Mouse (Mus musculus) Muller cell, postnatal 12 days (primary cell): ENCODE measurements around the gene Otog.

Source experiments
- DNase-seq: peaks from one replicate; pipeline ENCODE4 v3.0.0-alpha.2; 2015; ENCODE audit errors: inconsistent ontology term

Gene Otog

DNA sequence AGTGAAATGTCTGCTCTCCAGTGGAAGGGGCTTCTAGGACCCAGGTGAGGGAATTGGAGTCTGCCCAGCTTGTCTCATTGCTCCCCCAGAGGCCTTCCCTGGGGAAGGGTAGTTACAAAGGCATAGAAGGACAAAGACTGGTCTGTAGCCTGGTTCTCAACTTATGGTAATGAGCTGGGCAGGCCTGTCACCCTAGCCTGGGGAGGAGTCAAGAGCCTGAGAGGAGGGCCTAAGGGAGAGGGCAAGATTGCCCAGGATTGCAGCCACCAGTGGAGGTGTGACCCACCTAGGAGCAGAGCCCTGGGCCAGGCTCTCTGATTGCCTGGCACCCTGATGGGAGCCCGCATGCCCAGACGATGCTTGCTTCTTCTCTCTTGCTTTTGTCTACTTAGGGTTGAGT lies at the start of gene Otog:
Gene Otog (plus strand): TSS at position 292 of the 400 bp plus-strand sequence.
- DNase-seq = no peak

DNA sequence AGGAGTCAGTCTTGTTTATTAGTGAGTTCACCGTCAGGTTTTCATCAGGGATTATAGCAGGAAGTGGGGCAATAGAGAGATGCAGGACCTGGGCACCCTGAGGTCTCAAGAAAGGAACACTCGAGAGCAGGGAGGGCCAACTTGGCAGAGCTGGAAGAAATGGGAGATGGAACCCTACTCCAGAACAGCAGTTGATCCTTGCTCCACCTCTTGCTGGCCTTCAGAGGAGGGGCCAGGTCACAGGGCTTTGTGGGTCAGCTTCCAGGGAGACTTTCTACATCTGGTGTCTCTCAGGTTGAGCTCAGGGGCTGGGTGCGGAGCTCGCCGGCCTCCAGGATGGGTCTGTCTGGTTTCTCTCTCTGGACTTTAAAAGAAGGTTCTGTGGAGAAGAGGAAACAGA lies 45.4 kb upstream of the Otog start:
- no peak for DNase-seq

DNA sequence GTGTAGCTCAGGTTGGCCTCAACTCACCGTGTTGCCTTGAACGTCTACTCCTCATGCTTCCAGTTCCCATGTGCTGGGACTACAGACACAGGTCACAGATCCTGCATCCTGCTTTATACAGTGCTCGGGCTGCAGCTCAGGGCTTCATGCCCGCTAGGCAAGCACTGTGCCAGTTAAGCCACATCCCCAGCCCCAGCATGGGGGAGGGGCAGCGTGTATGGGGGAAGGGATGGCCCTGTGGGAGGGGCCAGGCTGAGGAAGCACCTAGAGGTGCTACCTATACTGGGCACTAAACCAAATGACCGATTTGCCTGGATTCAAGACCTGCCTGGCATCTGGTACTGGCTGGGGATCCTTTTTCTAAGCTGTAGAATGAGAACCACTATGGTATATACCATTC lies 40.8 kb upstream of the Otog start:
- no peak for DNase-seq

DNA sequence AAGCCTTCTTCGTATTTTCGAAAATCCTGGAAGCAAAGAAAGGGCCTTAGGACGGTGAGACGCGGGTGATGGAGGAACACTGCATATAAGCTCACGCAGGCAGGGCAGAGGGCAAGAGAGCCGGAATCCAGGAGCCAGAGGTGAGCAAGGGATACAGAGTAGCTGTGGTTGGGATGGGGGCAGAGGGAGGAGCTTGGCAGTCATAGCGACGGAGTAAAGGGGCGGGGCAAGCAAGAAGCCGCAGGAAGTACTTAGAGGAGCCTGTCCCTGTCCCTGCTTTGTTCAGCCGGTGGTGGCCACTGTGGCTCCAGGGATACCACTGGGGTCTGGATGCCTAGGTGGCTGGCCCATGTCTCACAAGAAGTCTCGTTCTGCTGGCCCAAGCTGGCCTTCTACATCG lies 39.1 kb upstream of the Otog start:
- no peak for DNase-seq

DNA sequence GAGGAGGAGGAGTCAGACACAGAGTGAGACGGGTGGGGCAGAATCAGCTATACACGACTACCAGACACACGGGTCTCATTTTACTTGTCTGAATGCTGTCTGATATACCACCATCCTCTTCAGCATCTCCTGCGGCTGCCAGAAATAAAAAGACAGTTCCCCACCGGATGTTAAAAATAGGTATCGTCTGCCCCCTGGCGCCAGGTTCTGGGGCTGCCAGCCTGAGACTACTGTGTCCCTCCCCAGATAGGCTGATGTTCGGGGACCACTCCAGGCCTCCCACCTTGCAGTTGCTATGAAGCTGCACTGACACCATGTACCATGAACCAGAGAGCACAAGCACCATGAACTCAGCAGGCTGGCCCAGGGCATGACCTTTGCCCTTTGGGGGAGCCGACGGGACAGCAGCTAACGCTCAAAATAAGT lies 36.7 kb upstream of the Otog start:
- DNase-seq = no peak

DNA sequence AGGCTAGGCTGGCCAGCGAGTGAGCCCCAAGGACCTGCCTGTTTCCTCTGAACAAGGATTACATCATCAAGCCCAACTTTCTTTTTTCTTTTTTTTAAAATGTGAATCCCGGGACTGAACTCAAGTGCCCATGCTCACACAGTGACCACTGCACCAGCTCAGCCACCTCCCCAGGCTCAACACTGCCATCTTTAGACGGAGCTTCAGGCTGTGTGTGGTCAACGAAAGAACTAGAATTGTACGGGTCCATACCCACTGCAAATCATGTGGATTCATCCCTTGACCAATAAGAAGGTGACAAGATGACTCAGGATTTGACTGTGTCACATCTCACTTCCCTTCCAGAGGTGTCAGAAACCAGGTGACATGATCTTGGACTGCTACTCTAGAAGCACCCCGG lies 36.0 kb upstream of the Otog start:
- DNase-seq = no peak

DNA sequence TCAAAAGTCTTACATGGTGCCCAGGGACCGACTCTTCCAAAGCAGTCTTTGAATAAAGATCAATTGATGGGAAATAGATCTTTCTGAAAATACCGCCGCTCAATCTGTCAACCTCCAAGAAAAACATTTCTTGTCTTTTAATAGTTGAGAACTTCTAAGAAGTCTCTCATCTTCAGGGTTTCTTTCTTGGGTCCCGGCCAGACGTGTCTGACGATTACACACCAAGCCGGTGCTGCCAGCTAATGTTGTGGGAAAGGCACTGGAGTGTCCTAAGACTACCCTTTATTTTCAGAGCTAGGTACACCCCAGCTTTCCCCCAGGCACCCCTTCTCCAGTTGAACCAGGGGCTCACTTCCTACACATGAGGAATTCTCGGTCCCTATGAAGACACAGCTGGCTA lies 32.7 kb upstream of the Otog start:
- no peak for DNase-seq

DNA sequence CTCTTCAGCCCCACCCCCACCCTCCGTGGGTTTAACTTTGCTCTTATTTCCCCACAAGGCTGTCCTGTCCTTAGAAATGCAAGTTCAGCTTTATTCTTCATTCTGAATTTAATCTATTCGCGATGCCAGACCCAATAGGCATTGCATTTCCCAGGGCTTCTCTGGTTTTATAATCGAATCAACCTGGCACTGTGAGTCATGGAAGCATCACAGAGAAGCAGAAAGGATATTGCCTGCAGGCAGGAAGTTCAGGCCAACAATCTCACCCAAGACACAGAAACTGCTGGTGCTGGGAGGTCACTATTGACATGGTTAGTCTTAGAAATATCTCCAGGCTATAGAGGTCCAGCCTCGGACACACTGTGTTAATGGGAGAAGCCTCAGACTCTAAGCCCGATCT lies 30.5 kb upstream of the Otog start:
- no peak for DNase-seq

DNA sequence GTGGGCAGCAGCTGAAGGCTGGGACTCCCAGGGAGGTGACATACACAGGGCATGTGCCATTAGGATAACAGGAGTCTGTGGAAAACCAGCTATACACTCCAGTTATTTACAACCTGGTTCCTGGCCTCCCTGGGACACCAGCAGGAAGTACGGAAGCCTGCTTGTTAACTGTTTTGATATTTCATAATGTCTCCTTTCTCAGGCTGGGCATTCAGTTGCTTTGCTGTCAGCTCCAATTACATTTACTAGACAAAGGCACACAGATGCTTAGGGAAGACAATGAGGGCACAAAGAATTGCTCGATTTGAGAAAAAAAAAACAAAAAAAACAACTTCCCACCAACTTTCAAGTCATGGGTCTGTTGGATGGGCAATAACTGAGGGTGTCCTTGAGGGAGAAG lies 24.3 kb upstream of the Otog start:
- peak; percentile 86 for DNase-seq

DNA sequence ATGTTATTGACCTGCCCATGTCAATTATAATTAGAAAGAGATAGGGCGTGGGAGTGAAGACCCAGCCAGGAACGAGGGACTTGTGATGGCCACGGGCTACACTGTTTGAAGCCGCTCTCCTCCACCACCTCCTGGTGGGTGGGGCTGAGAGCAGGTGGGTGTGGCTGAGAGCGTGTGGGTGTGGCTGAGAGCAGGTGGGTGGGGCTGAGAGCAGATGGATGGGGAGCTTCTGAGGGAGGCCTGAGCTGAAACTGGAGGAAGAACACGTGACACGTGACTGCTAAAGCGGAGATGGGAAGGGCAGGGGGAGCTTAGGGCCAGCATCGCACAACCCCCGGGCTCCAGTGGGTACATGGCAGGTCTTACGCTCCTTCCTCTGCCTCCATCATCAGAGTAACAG lies 22.4 kb upstream of the Otog start:
- DNase-seq = peak; percentile 33

DNA sequence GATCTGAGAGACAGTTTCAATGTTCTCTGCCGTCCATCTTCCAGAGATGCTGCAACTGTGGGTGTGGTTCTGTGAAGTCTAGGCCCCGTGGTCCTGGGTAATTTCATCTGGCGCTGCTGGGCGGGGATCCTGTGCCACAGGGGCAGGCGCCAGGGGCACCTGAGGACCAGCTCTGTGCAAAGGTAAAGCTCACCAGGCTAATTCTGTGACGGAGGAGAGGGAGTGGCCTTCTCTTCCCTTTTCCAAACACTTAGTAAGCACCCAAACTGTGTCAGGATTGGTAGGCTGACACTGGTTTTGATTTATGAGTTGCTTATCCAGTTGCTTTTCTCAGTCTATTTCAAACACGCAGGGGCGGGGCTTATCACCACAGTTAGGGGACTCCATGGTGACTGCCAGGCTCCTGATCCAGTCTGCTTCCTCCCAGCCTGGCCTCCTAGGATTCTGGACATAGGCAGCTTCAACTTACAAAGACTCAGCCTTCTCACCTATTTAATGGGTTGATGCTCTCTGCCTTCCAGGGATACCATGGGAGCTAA lies 20.1 kb upstream of the Otog start:
- DNase-seq = no peak

DNA sequence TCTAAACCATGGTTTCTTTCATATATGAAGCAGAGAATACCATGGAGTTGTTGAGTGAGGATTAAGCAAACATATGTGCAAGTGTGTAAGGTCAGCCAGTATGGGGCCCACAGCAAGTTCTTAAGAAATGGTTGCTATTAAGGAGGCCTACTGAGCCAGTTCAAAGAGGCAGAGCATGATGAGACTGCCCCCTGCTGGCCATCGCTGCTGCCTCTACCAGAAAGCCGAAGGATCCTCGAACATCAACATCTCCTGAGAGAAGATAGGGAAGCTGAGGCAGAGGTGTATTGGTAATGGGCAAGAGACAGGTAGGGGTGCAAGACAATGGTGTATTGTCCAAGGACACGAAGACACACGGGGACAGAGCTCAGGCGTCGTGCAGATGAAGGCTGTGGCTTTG lies 14.5 kb upstream of the Otog start:
- no peak for DNase-seq

DNA sequence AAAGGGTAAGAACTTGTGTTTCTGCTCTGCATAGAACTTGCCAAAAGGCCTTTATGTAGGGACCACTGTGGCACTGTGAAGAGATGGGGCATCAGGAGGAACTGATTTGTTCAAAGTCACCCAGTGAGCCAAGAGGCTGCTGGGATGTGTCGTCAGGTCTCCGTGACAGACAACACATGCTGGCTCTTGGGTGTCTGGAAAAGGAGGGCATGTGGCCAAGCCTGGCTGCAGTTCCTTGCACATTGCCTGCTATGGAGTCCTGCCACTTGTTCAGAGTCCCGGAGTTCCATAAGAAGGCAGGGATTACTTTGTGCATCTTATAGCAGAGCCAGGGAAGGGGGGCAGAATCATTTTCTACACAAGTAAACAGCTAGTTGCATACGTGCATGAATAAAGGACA lies 13.9 kb upstream of the Otog start:
- no peak for DNase-seq

DNA sequence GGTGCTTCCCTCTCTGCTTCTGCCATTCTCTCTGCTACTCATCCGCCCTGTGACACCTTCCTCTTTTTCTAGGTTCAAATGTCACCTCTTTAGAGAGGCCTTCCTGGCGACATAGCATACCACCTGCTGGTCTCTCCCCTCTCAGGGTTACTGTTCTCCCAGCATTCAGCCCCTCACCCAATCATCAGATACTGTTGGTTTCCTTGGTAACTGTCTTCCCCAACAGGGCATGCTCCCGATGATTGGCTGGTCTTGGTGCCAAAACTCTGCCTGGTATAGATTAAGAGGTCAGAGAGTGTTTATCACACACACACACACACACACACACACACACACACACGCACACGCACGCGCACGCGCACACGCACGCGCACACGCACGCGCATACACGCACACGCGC lies 4.8 kb upstream of the Otog start:
- DNase-seq = no peak

DNA sequence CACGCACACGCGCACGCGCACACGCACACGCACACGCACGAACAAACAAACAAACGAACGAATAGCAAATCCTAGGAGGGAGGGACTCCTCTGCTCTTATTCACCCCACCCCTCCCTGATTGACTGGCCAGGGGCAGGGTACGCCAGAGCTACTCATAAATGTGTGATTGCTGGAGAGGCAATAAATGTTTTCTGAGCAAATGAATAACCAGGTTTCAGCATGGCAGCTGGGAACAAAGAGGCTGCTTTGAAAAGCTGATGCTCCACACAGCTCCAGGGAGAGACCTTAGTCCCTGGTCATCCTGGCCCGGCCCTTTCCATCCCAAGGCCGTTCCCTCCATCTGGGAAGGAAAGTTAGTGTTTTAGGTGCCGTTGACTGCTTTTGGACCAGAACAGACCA lies 4.4 kb upstream of the Otog start:
- DNase-seq = no peak

DNA sequence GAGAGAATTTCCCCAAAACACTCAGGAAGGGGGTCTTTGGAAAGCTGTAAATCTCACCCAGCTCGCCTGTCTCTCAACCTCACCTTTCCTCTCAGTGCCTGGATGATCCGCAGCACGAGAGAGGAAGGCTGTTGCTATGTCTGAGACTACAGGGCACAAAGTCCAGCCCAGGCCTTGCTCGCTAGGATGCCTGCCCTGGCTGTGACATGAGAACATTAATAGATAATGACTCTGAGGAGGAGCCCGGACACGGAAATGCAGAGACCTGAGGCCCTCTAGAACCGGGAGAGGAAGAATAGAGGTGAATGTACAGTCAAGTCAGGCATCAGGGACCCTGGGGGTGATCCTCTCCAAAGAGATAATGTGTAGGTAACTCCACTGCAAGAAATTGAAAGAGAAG lies 3.6 kb upstream of the Otog start:
- no peak for DNase-seq

DNA sequence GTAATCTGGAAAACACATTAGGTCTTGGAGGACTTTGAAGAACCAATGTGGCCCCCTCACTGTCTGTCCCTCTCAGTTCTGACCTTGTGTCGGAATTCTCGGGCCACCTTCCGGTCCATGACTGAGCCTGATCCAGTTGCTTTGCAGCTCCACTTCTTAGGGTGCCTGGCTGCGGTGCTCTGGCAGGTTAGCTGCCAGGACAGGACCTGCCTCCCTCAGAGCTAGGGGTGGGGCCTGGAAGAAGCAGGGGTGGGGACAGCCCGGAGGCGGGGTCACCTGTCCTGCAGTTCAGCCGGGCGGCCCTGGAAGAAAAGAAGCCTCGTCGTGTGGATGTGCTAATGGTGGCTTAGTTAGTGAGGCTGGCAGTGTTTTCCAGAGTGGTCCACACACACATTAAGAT lies 2.4 kb upstream of the Otog start, which contains the start of gene Ush1c:
Gene Ush1c (minus strand): TSS at position 158 of the 400 bp plus-strand sequence.
- DNase-seq = no peak

DNA sequence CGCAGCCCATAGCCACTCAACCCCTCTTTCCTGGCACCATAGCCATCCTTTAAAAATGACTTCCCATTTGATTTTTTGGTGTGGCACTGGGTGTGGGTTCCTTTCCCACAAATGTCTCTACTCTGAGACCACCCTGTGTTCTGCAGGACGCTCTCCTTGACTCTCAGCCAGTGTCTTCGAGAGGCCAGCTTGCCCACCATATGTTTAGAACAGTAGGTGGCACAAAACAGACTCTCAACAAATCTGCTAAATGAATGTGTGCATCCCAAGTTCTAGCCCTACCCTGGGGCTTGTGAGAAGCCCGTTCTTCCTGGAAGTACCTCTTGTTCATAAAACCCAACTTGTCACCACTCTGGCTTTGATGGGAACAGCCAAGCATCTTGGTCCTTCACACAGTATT lies 696 bp upstream of the Otog start:
- no peak for DNase-seq

DNA sequence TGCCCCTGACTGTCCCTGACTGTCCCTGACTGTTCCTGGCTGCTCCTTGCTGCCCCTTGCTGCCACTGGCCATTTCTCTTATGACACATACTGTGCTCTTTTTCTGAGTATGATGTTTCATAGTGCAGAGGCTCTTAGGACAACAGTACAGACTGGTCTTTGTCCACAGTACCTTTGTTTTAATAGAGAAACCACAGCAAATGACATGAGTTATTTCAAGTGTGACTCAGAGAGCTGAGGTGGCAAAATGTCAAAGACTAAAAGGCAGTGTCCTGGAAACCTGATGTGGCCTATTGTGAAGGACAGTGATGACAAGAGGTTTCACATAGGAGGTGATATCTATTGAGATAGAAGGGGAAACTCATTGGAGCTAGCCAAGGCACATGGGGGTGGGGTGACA lies 6.1 kb downstream of the Otog start:
- peak; percentile 74 for DNase-seq

DNA sequence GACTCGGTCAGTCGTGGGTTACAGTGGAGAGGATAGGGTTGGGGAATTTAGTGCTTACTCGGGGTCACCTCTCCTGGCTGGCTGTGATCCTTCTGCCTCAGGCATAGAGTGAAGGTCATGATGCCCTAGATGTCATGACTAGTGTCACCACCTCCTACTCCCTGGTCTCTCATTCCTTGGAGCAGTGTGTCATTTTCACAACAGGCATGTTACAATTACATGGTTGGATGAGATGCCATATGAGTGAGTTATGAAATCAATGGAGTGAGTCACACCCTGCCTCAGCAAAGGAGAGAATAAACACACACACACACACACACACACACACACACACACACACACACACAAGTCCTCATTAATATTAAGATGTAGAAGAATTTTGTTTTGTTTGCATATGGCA lies 6.8 kb downstream of the Otog start:
- DNase-seq = peak; percentile 63

DNA sequence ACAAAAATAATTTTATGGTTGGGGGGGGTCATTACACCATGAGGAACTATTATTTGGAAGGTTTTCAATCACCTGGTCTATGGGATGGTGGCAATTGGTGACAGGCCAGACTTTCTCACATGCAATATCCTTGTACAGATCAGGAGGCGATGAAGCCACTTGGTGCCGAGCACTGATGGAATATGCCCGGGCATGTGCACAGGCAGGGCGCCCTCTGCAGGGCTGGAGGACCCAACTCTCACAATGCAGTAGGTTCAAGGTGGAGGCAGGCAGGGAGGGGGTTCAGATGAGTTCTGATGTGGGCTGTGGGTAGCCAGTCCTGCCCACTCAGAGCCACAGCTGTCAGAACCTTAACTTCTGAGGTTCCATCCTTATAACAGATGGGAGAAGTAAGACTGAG lies 11.1 kb downstream of the Otog start:
- DNase-seq = no peak

DNA sequence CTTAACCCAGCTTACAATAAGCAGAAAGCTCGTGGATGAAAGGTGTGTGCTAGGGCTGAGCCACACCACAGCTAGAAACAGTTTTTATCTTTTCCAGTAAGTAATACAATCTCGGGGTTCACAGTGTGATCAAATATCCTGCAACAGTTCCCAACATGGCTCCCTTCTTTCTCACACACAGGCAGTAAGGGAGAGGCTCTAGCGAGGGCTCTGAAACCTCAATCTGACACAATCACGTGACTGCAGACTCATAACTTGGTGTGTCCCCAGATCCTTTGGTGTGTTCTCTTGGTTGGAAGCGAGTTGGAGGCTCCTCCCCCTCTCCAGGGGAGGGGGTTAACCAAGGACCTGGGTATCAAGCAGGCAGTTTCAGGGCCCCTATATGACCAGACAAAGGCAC lies 35.4 kb downstream of the Otog start:
- DNase-seq = no peak

DNA sequence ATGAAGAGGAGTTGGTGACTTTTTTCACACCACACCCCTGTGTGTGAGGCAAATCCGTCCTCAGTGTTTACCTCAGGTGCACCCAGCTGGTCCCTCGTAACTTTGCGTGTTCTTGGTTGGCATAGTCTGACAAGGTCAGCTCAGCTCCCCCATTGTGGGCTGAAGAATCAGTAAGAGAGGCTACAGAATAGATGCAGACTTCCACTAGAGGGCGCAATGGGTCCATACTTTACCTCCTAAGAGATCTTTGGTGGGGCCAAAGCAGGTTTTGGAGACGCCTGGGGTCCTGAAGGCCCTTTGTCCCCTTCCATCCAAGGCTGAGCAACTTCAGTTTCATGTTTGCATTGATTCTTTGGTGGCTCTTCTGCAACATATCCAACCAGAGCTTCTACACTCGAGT lies 39.2 kb downstream of the Otog start:
- peak; percentile 39 for DNase-seq

DNA sequence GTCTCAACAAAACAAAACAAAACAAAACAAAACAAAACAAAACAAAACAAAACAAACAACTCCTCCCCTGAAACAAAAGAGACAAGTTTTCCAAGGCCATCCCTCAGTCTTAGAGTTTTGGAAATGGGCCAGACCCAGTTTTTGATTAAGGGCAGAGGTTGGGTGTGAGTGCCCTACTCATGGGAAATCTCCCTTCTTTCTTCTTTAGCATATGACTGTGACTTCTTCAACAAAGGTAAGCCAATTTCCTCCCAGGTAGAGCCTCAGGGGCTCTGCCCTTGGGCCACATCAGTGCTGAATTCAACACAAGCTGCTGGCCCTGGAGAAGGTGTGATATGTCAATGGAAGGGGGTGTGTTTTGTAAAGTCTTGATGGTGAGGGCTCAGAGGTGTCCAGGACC lies 40.1 kb downstream of the Otog start:
- DNase-seq = no peak

DNA sequence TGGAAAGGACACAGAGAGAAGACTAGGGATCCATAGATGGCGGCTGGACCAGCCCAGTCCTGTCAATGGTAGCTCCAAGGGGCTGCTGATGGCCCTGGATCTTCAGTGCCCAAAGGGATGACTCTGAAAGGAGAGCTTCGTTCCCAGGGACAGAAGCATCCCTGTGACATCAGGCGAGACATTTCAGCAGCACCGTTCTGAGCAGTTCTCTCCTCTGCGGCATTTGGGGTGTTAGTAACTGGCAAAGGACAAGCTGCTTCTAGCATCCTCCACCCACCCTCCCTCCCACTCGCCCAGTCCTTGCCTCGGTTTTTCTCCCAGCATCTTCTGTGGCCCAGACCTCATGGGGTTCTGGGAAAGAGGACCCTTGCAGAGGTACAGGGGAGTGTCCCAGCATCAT lies 41.5 kb downstream of the Otog start:
- no peak for DNase-seq
